Mouse (Mus musculus) ovary, postnatal 14 days (tissue): ENCODE measurements around the gene Zic5.

Experiments
- DNase-seq: peaks from one replicate; pipeline ENCODE4 v3.0.0; 2022; ENCODE audit warnings: low spot score

Gene Zic5

DNA sequence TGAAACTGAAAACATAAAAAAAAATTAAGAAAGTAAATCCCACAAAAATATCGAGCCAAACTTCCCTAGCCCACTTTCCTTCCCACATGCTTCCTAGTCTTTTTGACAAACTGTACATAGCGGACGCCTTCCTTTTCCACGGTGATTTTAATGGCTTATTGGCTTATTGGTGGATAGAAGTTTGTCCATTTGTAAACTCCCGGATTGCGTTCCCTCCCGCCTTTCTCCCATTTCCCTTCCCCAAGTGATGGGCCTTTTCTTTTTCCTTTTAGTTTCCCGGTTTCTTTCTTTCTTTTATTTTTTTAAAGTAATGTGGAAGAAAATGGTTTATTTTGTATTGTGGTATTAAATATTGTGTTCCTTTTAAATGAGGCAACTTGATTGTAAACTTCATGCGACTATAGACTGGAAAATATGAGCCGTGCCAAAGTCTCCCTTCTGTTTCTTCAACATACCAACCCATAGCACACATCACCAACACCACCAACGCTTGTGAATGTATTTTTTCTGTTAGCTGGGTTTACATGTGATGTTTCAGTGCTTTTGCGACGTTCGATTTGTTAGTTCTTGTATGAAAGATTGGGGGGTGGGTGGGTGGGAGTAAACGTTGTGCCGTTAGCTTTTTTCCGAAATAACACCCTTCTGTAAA lies 14.1 kb upstream of the Zic5 start:
- DNase-seq, result no peak

DNA sequence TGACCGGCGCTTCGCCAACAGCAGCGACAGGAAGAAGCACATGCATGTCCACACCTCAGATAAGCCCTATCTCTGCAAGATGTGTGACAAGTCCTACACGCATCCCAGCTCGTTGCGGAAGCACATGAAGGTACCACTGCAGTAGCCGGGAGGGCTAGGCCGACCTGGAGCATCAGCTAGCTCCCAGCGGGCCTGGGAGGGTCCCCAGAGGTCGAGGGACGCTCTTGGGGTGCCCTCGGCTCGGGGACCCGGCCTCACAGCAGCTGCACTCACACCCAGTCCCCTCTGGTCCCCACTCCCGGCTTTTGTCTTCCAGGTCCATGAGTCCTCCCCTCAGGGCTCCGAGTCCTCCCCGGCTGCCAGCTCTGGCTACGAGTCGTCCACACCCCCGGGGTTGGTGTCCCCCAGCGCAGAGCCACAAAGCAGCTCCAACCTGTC lies 13.1 kb upstream of the Zic5 start:
- DNase-seq, result no peak

GRCm38 (mm10) chr14:122477971-122478573 lies 12.6 kb upstream of the Zic5 start:
- no peak for DNase-seq

- no peak for DNase-seq
Measured at GRCm38 (mm10) chr14:122477261-122477671, 11.8 kb upstream of the Zic5 start.

- DNase-seq, result no peak
Measured at GRCm38 (mm10) chr14:122476822-122477215, 11.3 kb upstream of the Zic5 start.

GRCm38 (mm10) chr14:122476041-122476821 lies 10.8 kb upstream of the Zic5 start:
- DNase-seq, result no peak

GRCm38 (mm10) chr14:122475557-122476040 lies 10.1 kb upstream of the Zic5 start:
- DNase-seq, result no peak

GRCm38 (mm10) chr14:122474891-122475556 lies 9.5 kb upstream of the Zic5 start, which contains the start of gene Zic2:
Gene Zic2 (plus strand): TSS chr14:122475435.
- DNase-seq, result no peak

DNA sequence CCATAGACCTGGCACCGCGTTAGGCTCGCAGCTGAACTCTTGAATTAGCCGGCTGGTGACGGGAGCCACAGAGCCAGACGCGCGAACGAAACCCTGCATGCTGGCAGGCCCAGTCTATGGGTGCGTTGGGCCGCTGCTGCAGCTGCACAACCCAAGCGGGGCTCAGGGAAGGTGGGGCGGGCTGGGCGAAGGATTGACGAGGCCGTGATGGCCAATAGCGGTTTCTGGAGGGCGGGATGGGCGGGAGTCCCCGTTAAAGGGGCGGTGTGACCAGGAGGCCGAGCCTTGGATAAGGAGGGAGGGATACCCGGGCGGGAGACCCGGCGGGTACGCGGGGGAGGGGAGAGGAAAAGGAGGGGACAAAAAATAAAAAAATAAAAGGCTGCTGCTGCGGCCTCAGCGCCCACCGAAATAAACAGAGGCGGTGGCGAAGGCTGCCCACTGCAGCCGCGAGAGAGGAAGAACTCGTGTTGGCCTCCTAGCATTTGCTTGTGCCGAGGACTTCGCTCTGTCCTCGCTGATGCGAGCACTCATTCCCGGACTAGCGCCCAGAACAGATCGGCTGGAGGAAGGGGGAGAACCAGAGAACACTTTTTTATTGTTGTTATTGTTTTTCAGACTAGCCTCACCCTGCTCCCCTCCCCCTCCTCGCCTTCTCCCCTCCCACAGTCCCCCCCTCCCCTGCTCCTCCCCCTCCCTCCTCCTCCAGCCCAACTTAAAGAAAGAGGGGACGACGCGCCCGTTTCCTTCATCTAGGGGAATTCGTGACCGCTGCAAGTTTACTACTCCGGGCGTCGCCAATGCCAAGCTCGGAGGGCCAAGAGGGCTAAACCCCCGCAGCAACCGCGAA lies 8.8 kb upstream of the Zic5 start:
- no peak for DNase-seq

DNA sequence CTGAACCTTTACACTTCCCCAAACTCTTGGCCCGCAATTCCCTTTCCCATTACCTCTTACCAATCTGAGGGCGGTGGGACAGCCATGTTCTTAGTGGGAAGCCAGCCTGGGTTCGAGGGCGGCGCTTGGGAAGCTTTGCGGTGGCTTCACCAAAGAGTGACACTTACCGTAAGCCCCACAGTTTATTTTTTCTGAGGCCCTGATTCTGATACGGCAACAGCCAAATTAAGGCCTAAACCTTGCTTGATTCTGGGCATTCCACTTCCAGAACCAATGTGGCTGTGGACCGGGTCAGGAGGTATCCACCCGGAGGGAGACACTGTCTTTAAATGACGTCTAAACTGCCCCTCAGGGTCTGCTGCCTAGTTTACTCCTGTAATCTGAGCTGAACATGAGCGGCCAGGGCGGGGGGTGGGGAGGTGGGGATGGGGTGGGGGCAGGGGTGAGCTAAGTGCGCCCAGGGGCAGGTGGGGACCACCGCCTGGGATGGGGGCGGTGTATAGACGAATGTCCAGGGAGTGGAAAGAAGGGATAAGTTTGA lies 7.8 kb upstream of the Zic5 start:
- DNase-seq, result no peak

DNA sequence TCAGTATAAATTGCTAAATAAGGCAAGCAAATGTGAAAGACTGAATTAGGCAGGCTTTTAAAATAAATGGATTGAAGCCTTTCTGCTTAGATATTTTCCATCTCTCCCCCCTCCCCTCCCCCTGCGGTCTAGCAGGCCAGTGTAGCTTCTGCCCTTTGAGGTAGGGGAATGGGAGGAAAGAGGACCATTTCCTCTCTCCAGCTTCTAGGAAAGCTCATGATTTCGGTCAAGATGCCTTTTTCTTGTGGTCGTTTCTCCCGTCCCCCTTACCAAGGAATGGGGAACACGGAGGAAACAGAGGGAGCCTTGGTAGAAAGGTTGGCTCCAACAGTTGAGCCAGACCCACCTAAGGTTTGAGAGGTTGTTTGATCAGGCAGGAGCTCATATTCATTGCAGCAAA lies 7.2 kb upstream of the Zic5 start:
- no peak for DNase-seq

GRCm38 (mm10) chr14:122472161-122472560 lies 6.7 kb upstream of the Zic5 start:
- DNase-seq, result no peak

GRCm38 (mm10) chr14:122471449-122472085 lies 6.1 kb upstream of the Zic5 start:
- no peak for DNase-seq

DNA sequence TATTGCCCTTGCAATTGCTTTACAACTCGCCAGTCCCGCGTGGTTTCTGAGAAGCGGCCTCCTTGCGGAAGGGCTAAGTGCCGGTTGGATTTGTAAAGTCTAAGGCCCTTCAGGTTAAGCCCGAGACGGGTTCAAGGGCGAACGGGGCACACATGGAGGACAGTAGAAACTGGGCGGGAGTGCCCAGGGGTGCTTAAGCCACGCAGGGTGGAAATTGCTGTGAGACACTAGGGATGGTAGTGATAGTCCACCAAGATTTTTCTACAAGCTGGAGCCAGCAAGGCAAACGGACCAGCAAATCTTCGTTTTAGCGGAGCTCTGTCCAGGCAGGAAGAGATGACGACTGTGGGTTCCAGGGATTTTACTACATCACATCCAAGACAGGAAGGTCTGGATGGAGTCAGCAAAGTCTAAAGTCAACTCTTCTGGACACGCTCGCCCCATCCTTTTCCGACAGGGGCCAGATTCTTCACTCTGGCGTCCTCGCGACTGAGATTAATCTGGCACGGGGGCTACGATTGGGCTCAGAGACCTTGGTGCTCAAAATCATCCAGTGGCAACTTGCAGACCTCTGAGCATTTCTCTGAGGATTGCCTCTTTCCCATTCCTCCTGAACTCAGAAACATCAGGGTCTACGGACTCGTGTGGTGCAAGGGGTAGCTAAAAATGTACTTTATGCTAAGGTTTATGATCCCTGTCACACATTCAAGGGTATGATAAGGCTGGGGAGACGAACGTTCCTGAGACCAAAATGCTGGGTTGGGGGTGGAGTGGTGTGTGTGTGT lies 3.7 kb upstream of the Zic5 start:
- no peak for DNase-seq

- DNase-seq, result no peak
Measured at GRCm38 (mm10) chr14:122467926-122468841, 2.7 kb upstream of the Zic5 start.

DNA sequence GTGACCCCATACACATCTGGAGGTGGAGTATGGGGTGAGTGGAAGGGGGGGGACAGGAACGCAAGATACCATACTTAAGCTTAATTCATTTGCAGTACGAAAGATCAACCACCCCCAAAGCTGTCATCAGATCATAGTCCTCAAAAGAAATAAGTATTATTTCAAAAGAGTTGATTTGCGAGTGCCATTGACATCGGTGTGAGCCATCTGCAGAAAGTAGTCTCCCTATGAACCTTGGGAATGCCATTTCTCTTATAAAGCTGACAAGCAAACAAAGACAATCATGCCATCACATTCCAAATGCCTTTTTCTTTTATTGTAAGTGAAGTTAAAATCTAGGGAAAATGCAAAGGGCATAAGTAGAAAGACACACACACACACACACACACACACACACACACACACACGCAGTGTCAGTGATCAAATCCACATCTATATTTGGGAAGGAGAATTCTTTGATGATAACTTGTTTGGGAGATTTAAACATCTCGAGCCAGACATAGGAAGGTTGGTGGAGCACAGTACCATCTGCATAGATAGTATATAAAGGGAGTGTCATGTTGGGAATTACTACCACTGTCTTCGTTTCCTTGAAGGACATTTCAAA lies 1.4 kb upstream of the Zic5 start:
- no peak for DNase-seq

GRCm38 (mm10) chr14:122465931-122466490 lies 534 bp upstream of the Zic5 start:
- no peak for DNase-seq

GRCm38 (mm10) chr14:122464351-122464762 lies 1.1 kb downstream of the Zic5 start:
- DNase-seq, result no peak
